Mouse (Mus musculus) urinary bladder, postnatal 10 days (tissue): ENCODE data around the gene Cd247.

Source experiments
- DNase-seq: peaks from one replicate; pipeline ENCODE4 v3.0.0; 2022; ENCODE audit warnings: low spot score

Gene Cd247

GRCm38 (mm10) chr1:165775518-165776294 is 12.8 kb upstream of the Cd247 start:
- DNase-seq = no peak

GRCm38 (mm10) chr1:165779954-165780585 is 8.4 kb upstream of the Cd247 start:
- DNase-seq = no peak

GRCm38 (mm10) chr1:165780586-165781111 is 7.8 kb upstream of the Cd247 start:
- DNase-seq = no peak

- no peak for DNase-seq
Observed at GRCm38 (mm10) chr1:165781426-165781825, 7.1 kb upstream of the Cd247 start.

GRCm38 (mm10) chr1:165781911-165782310 is 6.6 kb upstream of the Cd247 start:
- no peak for DNase-seq

- no peak for DNase-seq
Observed at GRCm38 (mm10) chr1:165786296-165786695, 2.2 kb upstream of the Cd247 start.

- no peak for DNase-seq
Observed at GRCm38 (mm10) chr1:165789066-165789660, 682 bp downstream of the Cd247 start.

DNA sequence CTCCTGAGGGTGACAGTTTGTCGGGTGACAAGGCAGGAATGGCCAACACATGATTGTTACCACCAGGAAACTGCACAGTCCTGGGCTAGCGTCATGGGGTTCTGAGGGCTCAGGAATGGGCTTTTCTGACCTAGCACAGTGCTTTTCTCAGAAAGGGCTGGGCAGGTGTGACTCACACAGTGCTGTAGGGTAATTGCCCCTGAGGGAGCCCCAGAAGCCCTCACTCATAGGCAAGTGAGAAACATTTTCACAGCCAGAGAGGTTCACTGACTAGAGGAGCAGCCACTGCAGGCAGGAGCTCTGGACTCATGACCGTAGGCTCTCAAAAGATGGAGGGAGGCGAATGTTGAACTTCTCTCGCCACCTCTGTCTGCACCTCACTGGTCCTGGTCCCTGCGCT is 1.5 kb downstream of the Cd247 start:
- DNase-seq = no peak

DNA sequence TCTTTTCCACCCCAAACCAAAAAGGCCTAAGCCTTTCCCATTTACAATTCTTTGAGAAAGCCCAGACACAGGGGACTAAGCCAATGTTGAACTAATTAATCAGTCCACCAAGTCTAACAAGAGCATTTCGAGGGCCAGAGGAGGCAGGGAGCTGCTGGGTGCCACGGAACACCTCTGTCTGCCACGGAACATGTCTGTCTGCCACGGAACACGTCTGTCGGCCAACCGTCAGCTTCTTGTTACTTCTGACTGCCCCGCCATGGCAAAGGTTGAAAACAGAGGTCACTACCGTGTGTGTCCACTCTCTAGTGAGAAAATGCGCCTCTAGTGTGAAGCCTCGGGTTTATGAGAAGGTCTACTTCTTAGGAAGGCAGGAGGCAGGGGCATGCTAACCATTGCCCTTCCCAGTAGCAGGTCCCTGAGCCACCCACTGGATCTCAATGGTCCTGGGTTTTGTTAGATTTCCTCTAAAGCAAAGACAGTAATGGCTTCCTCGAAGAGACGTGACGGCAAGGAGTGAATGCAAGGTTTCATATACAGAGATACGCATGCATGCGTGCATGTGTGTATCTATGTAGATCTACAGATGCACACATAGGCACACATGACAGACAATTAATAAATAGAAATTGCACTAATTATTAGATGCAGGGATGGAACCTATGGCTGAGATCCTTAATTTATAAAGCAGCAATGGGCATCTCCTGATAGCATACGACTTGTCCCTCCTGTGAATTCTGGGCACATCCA is 2.2 kb downstream of the Cd247 start:
- DNase-seq = no peak

DNA sequence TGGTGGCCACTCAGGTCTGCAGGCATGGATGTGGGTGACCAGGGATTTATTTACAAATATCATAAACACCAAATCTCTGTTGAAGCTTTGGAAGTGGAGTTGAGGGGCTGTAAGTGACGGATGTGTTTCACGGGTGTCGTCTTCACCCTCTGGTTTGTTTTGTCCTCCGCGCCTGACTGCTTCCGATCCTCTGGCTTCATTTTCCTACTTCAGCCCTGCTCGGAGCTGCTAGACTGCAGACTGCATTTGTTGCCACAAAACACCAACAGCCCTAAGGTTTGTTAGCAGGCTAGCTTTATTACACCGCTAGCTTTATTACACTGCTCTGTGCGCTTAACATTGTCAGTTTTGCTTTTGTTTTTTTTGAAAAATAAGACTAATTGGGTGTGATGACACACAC is 2.9 kb downstream of the Cd247 start:
- DNase-seq = no peak

GRCm38 (mm10) chr1:165801709-165802310 is 13.3 kb downstream of the Cd247 start:
- no peak for DNase-seq

- DNase-seq = no peak
Observed at GRCm38 (mm10) chr1:165803107-165803506, 14.6 kb downstream of the Cd247 start.

GRCm38 (mm10) chr1:165804133-165804532 is 15.7 kb downstream of the Cd247 start:
- DNase-seq = no peak

GRCm38 (mm10) chr1:165810633-165811032 is 22.2 kb downstream of the Cd247 start:
- DNase-seq = no peak

GRCm38 (mm10) chr1:165811170-165811569 is 22.7 kb downstream of the Cd247 start:
- DNase-seq = no peak

GRCm38 (mm10) chr1:165812775-165813174 is 24.3 kb downstream of the Cd247 start:
- DNase-seq = no peak

DNA sequence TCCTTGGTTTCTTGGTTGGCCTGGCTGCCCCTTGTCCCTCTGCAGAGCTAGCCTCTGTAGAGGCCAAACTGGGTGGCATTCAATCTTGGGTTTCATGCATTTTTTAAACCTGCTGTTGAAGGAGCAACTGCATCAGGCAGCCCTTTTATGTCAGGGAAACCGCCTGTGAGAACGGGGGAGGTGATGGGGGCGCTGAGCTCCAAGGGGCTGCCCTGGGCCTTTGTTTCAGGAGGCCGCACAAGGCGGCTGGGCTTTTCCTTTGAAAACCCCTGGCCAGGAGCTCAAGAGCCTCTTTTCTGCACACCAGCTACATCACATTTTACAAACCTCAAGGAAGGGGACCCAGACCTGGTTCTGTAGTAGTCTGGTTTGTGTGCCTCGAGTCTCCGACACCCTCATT is 25.6 kb downstream of the Cd247 start:
- DNase-seq = no peak

- no peak for DNase-seq
Observed at GRCm38 (mm10) chr1:165814521-165815278, 26.2 kb downstream of the Cd247 start.

DNA sequence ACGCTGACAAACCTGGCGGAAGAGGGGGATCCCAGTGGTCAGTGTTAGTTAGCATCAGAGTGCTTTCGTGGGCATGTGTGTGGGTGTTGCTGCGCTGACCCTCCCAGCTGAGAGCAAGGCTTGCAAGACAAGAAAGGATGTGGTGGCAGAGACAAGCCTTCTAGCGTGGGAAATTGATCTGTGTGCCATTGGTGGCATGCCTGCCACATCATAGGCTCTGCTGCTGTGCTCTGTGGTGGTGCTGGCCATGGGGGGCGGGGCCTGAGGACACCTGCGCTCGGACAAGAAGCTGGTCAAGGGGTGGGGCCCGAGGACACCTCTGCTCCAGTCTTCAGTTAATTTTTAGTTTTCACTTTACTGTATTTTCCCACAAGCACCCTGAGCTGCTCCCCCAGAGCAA is 27.9 kb downstream of the Cd247 start:
- no peak for DNase-seq

DNA sequence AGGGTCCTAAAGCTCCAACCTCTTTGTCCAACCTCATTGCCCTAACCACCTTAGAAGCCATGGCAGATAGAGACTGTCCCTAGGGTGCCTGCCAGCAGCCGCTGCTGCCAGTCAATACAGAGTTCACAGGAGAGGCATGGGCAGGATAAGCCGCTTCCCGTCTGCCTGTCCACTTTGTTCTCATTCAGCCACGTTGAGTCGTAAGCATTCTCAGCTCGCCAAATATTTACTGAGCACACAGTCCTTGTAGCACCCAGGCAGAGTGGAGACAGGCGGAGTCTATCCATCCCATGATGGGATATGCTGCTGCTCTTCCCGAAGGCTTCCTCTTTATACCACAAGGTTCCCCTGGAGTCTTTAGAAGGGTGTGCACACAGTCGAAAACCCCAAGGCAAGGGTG is 28.8 kb downstream of the Cd247 start:
- no peak for DNase-seq
